Mouse (Mus musculus) gastrocnemius, postnatal 36 days (tissue): ENCODE results near the gene Asb10. TPM values are rescaled to one million over a fixed set of nuclear protein-coding genes. Genes with fewer than 3 reads are reported as not detected.

Experiments
- DNase-seq, 2 experiments: peaks; one replicate each; pipeline ENCODE4 v3.0.0; 2022
- intact Hi-C: fragments of 180-260 bp; cut with DNase I; formaldehyde crosslinking; loops from one replicate; pipeline ENCODE4 v1.15.1; 2025
- total RNA-seq, 2 experiments: library from RNA; stranded (reverse); gene quantifications; 2 replicates each; pipeline ENCODE4 v1.2.3; 2021

Gene Asb10
- total RNA-seq, 2 experiments from 2014 or later, result 72.9 to 76.9 TPM

GRCm38 (mm10) chr5:24539571-24540296 is 1.0 kb downstream of the Asb10 start:
- no peak for DNase-seq
- intact Hi-C loops, result loop anchor here (5.0 kb wide), 1 partner anchor 38 kb away; the partner anchor contains the start of gene Abcf2

GRCm38 (mm10) chr5:24537618-24538017 is 3.2 kb downstream of the Asb10 start:
- no peak for DNase-seq
- intact Hi-C loops, result no loop called here

- intact Hi-C loops, result no loop called here
- DNase-seq, result no peak
Observed at GRCm38 (mm10) chr5:24536511-24536910, 4.3 kb downstream of the Asb10 start.

- DNase-seq, result no peak
- intact Hi-C loops, result no loop called here
Observed at GRCm38 (mm10) chr5:24535731-24536130, 5.0 kb downstream of the Asb10 start.

GRCm38 (mm10) chr5:24534292-24534691 is 6.5 kb downstream of the Asb10 start:
- no peak for DNase-seq
- intact Hi-C loops, result loop anchor here (5.0 kb wide), 3 partner anchors 52 to 118 kb away; no protein-coding TSS in a partner anchor

- no peak for DNase-seq
- intact Hi-C loops, result loop anchor here (5.0 kb wide), 3 partner anchors 51 to 119 kb away; no protein-coding TSS in a partner anchor
Observed at GRCm38 (mm10) chr5:24533391-24533790, 7.4 kb downstream of the Asb10 start.

GRCm38 (mm10) chr5:24530042-24530689 is 10.6 kb downstream of the Asb10 start:
- intact Hi-C loops, result loop anchor here (5.0 kb wide), 3 partner anchors 48 to 122 kb away; no protein-coding TSS in a partner anchor
- DNase-seq, result peak; percentile 92 to 95

GRCm38 (mm10) chr5:24527780-24528179 is 13.0 kb downstream of the Asb10 start:
- DNase-seq, result no peak
- intact Hi-C loops, result no loop called here

- DNase-seq, result no peak
- intact Hi-C loops, result no loop called here
Observed at GRCm38 (mm10) chr5:24526889-24527230, 13.9 kb downstream of the Asb10 start, which contains the start of gene Gbx1. Gene Gbx1 (minus strand): TSS chr5:24527202.

GRCm38 (mm10) chr5:24526190-24526888 is 14.4 kb downstream of the Asb10 start:
- no peak for DNase-seq
- intact Hi-C loops, result no loop called here

- intact Hi-C loops, result no loop called here
- DNase-seq, result no peak
Observed at GRCm38 (mm10) chr5:24525360-24526189, 15.2 kb downstream of the Asb10 start.

GRCm38 (mm10) chr5:24524522-24524921 is 16.3 kb downstream of the Asb10 start:
- no peak for DNase-seq
- intact Hi-C loops, result no loop called here

- no peak for DNase-seq
- intact Hi-C loops, result no loop called here
Observed at GRCm38 (mm10) chr5:24523806-24524205, 17.0 kb downstream of the Asb10 start.

- no peak for DNase-seq
- intact Hi-C loops, result no loop called here
Observed at GRCm38 (mm10) chr5:24521366-24521765, 19.4 kb downstream of the Asb10 start.

- peak in 1 of 2 experiments; percentile 46 for DNase-seq
- intact Hi-C loops, result loop anchor here (5.0 kb wide), 1 partner anchor 140 kb away; no protein-coding TSS in a partner anchor
Observed at GRCm38 (mm10) chr5:24512271-24512670, 28.5 kb downstream of the Asb10 start.

- peak in 1 of 2 experiments; percentile 53 for DNase-seq
- intact Hi-C loops, result loop anchor here (5.0 kb wide), 1 partner anchor 142 kb away; no protein-coding TSS in a partner anchor
Observed at GRCm38 (mm10) chr5:24510635-24511034, 30.1 kb downstream of the Asb10 start.

GRCm38 (mm10) chr5:24508406-24508805 is 32.4 kb downstream of the Asb10 start:
- no peak for DNase-seq
- intact Hi-C loops, result no loop called here

- intact Hi-C loops, result no loop called here
- DNase-seq, result no peak
Observed at GRCm38 (mm10) chr5:24505513-24505912, 35.3 kb downstream of the Asb10 start.

GRCm38 (mm10) chr5:24502786-24503185 is 38.0 kb downstream of the Asb10 start:
- intact Hi-C loops, result no loop called here
- DNase-seq, result no peak

GRCm38 (mm10) chr5:24500851-24501250 is 39.9 kb downstream of the Asb10 start:
- DNase-seq, result no peak
- intact Hi-C loops, result no loop called here
